Mouse (Mus musculus): ENCODE data around the gene Parp12. TPM values are rescaled to one million over a fixed set of nuclear protein-coding genes. Genes with fewer than 3 reads are reported as not detected.

The Parp12 gene
- 4.2 and 4.3 TPM in 2 replicates for polyA plus RNA-seq (2012; rRNA removed)

DNA sequence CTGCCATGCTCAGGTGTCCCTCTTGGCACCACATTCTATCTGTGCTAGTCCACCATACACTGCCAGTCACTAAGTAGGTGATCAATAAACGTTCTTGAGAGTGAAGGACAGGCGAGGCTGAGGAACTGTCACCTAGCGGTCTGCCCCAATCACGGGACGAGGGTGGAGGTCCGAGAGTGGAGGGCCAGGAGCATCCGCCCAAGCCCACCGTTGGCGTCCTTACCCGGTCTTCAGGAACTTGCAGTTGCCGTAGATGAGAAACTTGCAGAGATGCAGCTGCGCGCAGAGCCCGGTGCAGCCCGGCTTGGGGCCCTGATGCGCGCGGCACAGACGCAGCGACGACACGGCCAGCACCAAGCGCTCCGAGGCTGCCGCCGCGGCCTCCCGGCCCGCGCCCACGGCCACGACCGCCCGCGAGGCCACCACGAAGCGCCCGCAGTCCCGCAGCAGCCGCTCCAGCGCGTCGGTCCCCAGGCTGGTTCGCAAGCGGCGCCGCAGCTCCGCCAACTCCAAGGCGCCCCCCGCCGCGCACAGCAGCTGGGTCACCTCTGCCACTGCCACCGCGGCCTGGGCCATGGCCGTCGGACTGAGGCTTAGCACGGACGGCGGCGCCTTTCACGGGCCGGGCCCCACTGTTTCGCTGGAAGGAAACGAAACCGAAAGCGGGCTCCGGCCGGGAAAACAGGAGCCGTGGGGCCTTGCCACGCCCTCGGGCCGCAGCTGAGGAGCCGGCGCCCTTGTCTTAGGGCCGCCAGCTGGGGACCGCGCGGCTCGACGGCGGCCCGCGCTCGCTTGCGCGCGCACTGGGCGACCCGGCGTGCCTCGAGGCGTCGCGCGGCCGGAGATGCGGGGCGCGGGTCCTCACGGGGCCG is at the start of gene Parp12:
Gene Parp12 (minus strand): TSS at position 766 of the 872 bp plus-strand sequence.
- TF ChIP-seq CTCF (IDR thresholded peaks at IDR 0.05; ENCODE audit: borderline replicate concordance, extremely low read depth, insufficient read depth, insufficient read length) (no peak), POLR2A (IDR thresholded peaks at IDR 0.05; ENCODE audit: borderline replicate concordance, extremely low read depth, insufficient read depth, insufficient read length, poor library complexity, severe bottlenecking) (no peak)
- DNase-seq (ENCODE audit: low read depth) = peak; percentile 68

DNA sequence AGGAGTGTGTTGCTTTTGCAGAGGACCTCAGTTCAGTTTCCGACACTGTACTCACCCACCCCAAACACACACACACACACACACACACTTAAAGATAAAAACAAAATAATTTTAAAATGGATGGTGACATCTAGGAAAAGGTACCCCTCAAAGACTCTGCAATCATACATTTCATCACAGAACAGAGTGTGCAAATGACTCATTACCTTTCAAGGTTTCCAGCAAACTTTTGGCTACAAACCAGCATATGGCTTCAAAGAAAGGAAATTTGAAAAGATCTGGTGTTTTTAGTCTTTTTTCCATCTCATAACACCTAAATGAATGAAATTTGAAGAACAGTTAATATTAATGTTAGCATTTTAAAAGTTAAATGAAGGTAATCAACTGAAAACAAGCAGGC is 46.7 kb upstream of the Parp12 start:
- no peak for DNase-seq (ENCODE audit: low read depth)
- TF ChIP-seq CTCF (IDR thresholded peaks at IDR 0.05; ENCODE audit: borderline replicate concordance, extremely low read depth, insufficient read depth, insufficient read length) (no peak), POLR2A (IDR thresholded peaks at IDR 0.05; ENCODE audit: borderline replicate concordance, extremely low read depth, insufficient read depth, insufficient read length, poor library complexity, severe bottlenecking) (no peak)

DNA sequence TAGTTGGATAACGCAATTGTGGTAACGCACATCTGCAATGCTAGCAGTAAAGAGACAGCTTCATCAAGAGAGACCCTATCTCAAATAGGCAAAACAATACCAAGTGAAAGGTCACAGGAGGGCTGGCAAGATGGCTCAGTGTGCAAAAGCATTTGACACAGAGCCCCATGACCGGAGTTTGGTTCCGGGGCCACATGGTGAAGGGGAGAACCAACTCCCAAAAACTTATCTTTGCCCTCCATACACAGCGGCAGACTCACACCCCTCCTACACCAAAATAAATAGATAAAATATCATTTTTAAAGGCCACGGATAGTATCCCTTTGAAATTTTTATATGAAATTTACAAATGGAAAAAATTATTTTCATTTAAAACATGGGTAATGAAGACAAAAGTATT is 43.8 kb upstream of the Parp12 start:
- TF ChIP-seq CTCF (IDR thresholded peaks at IDR 0.05; ENCODE audit: borderline replicate concordance, extremely low read depth, insufficient read depth, insufficient read length) (no peak), POLR2A (IDR thresholded peaks at IDR 0.05; ENCODE audit: borderline replicate concordance, extremely low read depth, insufficient read depth, insufficient read length, poor library complexity, severe bottlenecking) (no peak)
- no peak for DNase-seq (ENCODE audit: low read depth)

DNA sequence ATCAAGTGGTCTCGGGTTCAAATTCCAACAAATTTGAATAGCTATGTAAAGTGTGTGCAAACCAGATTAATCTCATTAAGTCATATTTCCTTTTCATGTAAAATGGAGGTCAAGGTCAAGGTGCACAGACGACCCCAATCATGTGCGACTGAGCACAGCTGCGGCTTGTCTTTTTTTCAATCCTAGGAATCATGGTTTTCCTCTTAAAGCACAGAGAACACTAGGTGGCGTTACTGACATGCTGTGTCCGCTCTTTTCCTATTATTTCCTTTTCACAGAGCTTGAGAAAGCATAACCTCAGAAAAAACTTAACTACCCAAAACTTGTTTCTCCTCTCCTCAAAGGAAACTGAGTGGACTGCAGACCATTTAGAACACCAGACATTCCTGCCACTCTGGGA is 27.9 kb upstream of the Parp12 start:
- DNase-seq (ENCODE audit: low read depth) = peak; percentile 37
- TF ChIP-seq POLR2A (IDR thresholded peaks at IDR 0.05; ENCODE audit: borderline replicate concordance, extremely low read depth, insufficient read depth, insufficient read length, poor library complexity, severe bottlenecking) = no peak
- TF ChIP-seq CTCF (IDR thresholded peaks at IDR 0.05; ENCODE audit: borderline replicate concordance, extremely low read depth, insufficient read depth, insufficient read length) = peak; percentile 15; the same call in 1 of the 2 replicates

DNA sequence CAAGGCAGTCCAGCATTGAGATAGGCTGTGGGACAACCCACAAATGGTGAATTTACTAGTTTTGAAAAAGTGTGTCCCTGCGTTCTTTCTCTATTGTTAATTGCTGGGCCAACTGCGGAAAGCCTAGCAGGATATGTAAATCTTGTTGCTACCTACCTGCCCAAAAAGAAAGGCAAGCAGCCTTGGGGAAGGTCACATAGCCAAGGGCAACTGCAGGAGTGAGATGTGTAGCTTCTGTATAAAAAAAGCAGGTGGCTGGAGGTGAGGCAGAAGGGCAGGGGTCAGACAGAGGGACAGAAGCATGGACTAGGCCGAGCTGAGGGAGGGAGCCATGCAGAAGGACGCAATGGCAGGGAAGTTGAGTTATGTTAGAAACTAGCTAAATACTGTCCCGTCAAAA is 14.4 kb upstream of the Parp12 start:
- DNase-seq (ENCODE audit: low read depth) = no peak
- TF ChIP-seq CTCF (IDR thresholded peaks at IDR 0.05; ENCODE audit: borderline replicate concordance, extremely low read depth, insufficient read depth, insufficient read length) (no peak), POLR2A (IDR thresholded peaks at IDR 0.05; ENCODE audit: borderline replicate concordance, extremely low read depth, insufficient read depth, insufficient read length, poor library complexity, severe bottlenecking) (no peak)

DNA sequence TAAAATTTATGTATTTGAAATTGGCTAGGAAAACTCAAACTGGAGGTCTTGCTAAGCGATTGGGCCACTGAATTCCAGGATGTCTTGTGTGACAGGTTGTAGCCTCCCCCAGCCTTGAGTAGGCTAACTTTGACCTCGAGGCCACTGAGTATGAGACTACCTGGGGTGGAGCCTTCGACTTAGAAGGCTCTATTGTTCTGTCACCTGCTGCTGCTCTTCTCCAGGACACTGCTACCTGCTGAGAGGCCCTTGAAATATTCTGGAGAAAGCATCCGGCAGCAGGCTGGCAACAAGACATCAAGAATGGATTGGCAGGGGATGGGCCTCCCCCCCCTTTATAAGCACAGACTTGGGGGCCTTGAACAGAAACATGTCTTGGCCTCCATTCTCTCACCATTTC is 13.3 kb upstream of the Parp12 start:
- TF ChIP-seq CTCF (IDR thresholded peaks at IDR 0.05; ENCODE audit: borderline replicate concordance, extremely low read depth, insufficient read depth, insufficient read length) = no peak
- TF ChIP-seq POLR2A (IDR thresholded peaks at IDR 0.05; ENCODE audit: borderline replicate concordance, extremely low read depth, insufficient read depth, insufficient read length, poor library complexity, severe bottlenecking) = no peak
- DNase-seq (ENCODE audit: low read depth) = no peak

DNA sequence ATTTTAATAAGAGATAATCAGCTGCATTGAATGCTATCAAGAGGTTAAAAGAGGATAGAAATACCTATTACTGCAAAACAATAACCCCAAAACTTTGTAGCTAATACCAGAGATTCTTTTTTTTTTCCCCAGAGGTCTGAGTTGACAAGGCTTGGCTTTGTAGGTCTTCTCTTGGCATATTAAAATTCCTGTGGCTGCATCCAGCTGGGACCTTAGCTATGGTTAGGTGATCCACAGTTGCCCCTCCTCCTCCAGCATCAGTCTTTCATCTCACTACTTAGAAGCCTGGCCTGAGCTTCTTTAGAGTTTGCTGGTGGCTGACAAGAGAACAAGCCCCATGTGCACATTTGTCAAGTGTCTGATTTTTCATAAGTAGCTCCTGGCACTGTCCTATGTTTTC is 6.6 kb upstream of the Parp12 start:
- DNase-seq (ENCODE audit: low read depth) = no peak
- TF ChIP-seq POLR2A (IDR thresholded peaks at IDR 0.05; ENCODE audit: borderline replicate concordance, extremely low read depth, insufficient read depth, insufficient read length, poor library complexity, severe bottlenecking) (no peak), CTCF (IDR thresholded peaks at IDR 0.05; ENCODE audit: borderline replicate concordance, extremely low read depth, insufficient read depth, insufficient read length) (no peak)

DNA sequence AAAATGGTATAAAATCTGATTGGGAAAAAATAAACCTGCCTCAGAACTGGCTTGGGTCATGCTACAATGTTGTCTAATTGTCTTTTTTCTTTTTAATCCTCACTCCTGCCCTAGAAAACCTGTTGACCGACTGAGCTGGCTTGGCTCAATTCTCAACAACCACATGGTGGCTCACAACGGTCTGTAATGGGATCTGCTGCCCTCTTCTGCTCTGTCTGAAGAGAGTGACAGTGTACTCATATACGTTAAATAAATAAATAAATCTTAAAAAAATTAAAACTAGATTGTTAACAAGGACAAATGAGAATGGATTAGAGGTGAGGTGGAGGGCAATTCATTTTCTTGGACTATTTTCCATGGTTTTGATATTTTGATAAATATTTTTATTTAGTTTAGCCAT is 2.5 kb upstream of the Parp12 start:
- TF ChIP-seq POLR2A (IDR thresholded peaks at IDR 0.05; ENCODE audit: borderline replicate concordance, extremely low read depth, insufficient read depth, insufficient read length, poor library complexity, severe bottlenecking) (no peak), CTCF (IDR thresholded peaks at IDR 0.05; ENCODE audit: borderline replicate concordance, extremely low read depth, insufficient read depth, insufficient read length) (no peak)
- peak; percentile 4 for DNase-seq (ENCODE audit: low read depth)

DNA sequence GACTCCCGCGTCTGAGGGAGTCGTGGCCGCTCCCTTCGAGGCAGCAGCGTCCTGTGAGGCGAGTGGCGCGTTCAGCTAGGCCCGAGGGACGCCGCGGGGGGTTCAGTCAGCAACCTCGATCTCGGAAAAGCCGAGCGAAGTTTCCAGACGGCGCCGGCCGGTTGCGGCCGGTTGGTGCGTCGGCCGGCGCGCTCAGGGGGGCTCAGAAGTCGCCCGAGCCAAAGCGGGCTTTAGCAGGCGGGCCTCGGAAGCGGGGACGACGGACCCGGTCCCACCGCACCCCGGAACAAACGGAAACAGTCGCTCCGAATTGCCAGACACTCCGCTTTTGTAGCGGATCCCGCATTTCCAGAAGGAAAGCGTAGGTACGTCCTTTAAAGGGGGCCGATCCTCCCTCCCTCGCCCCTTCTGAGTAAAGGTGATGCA is 320 bp upstream of the Parp12 start:
- DNase-seq (ENCODE audit: low read depth) = peak; percentile 44
- TF ChIP-seq POLR2A (IDR thresholded peaks at IDR 0.05; ENCODE audit: borderline replicate concordance, extremely low read depth, insufficient read depth, insufficient read length, poor library complexity, severe bottlenecking) (no peak), CTCF (IDR thresholded peaks at IDR 0.05; ENCODE audit: borderline replicate concordance, extremely low read depth, insufficient read depth, insufficient read length) (no peak)

DNA sequence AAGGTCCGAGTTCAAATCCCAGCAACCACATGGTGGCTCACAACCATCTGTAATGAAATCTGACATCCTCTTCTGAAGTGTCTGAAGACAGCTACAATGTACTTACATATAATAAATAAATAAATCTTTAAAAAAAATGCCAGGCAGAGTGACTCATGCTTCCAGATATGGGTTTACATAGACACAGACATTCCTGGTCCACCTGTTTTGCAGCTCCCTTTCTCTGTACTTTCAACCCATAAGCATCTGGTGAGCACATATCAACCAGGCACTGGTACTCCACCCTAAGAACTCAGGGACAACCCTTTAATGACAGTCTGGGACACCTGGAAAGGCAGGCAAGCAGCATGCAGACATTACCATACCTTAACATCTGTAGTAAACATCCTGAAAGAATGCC is 2.7 kb downstream of the Parp12 start:
- no peak for DNase-seq (ENCODE audit: low read depth)
- TF ChIP-seq POLR2A (IDR thresholded peaks at IDR 0.05; ENCODE audit: borderline replicate concordance, extremely low read depth, insufficient read depth, insufficient read length, poor library complexity, severe bottlenecking) (no peak), CTCF (IDR thresholded peaks at IDR 0.05; ENCODE audit: borderline replicate concordance, extremely low read depth, insufficient read depth, insufficient read length) (no peak)

DNA sequence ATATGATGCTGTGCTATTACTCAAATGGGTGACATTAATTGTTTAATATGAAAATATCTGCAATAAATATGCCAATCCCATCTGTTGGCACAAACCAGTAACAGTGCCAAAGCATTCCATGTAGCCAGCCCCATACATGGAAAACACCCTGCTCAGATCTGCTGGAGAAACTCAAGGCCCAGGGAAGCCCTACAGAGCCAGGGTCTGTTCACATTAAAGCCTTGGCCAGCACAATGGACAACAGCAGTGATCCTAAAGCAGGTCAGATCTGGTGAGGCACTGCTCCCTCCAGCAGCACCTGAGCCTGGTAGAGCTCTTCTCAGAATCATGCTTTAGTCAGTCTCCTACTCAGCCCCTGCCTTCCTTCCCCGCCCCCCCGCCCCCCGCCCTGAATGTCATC is 5.0 kb downstream of the Parp12 start:
- DNase-seq (ENCODE audit: low read depth) = no peak
- TF ChIP-seq POLR2A (IDR thresholded peaks at IDR 0.05; ENCODE audit: borderline replicate concordance, extremely low read depth, insufficient read depth, insufficient read length, poor library complexity, severe bottlenecking) = no peak
- no peak for TF ChIP-seq CTCF (IDR thresholded peaks at IDR 0.05; ENCODE audit: borderline replicate concordance, extremely low read depth, insufficient read depth, insufficient read length)

DNA sequence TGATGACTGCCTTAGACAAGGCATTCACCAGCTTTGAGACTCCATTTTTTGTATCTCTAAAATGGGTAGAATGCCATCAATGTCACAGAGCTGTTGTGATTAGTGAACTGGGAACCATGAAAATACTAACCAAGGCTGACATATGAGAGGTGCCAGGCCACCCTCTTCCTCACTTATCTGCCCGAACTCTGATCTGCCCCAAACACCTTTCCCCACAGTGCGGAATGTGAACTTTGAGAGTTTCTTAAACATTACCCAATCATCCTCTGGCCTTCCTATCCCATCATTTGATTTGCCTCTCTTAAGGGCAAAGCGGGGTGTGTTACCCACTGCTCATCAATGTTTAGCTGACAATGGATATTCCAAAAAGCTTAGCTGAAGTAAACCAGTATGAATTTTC is 5.4 kb downstream of the Parp12 start:
- DNase-seq (ENCODE audit: low read depth) = no peak
- TF ChIP-seq POLR2A (IDR thresholded peaks at IDR 0.05; ENCODE audit: borderline replicate concordance, extremely low read depth, insufficient read depth, insufficient read length, poor library complexity, severe bottlenecking) = no peak
- TF ChIP-seq CTCF (IDR thresholded peaks at IDR 0.05; ENCODE audit: borderline replicate concordance, extremely low read depth, insufficient read depth, insufficient read length) = no peak

Data from brain, embryonic 14.5 days (tissue).